Mouse (Mus musculus) intestine, embryonic 16.5 days (tissue): Measurements from ENCODE around the gene a. TPM values are rescaled to one million over a fixed set of nuclear protein-coding genes. Genes with fewer than 3 reads are reported as not detected.
A peak's percentile ranks its signal among the peaks of the same experiment; 100 is the strongest.

Experiments
- ATAC-seq: fragments of 200-750 bp; cut with Nextera tagmentation; 2 replicates; pipeline ENCODE4 v1.8.0; 2017; ENCODE audit warnings: moderate TSS enrichment, moderate library complexity
- H3K27ac ChIP-seq: fragments of 300-500 bp; sonication (generic); 2 replicates; pipeline ENCODE4 v1.5.1; 2014; ENCODE audit warnings: mild to moderate bottlenecking, low read length
- H3K27me3 ChIP-seq: fragments of 300-500 bp; sonication (generic); replicated peaks from 2 replicates; pipeline ENCODE4 v1.6.1; 2014; ENCODE audit warnings: low read length, control low read depth, mixed read lengths; ENCODE audit not compliant: control insufficient read depth, insufficient read depth
- H3K36me3 ChIP-seq: fragments of 300-500 bp; sonication (generic); 2 replicates; pipeline ENCODE4 v1.6.1; 2014; ENCODE audit warnings: low read length, control low read depth; ENCODE audit not compliant: control insufficient read depth, insufficient read depth
- H3K4me1 ChIP-seq: fragments of 300-500 bp; sonication (generic); 2 replicates; pipeline ENCODE4 v1.6.1; 2014; ENCODE audit warnings: low read length, control low read depth, mixed read lengths; ENCODE audit not compliant: control insufficient read depth, insufficient read depth
- H3K4me2 ChIP-seq: fragments of 300-500 bp; sonication (generic); 2 replicates; pipeline ENCODE4 v1.6.1; 2014; ENCODE audit warnings: low read depth, low read length, control low read depth
- H3K4me3 ChIP-seq: fragments of 300-500 bp; sonication (generic); 2 replicates; pipeline ENCODE4 v1.5.1; 2014; ENCODE audit warnings: mild to moderate bottlenecking, low read length
- H3K9ac ChIP-seq: fragments of 300-500 bp; sonication (generic); 2 replicates; pipeline ENCODE4 v1.6.1; 2014; ENCODE audit warnings: low read depth, low read length
- H3K9me3 ChIP-seq: fragments of 300-500 bp; sonication (generic); 2 replicates; pipeline ENCODE4 v1.6.1; 2016; ENCODE audit warnings: low read length, control low read depth; ENCODE audit not compliant: control insufficient read depth
- WGBS: fragments of 180-500 bp; shearing (Covaris S2); extraction: QIAGEN DNeasy Blood & Tissue Kit; methylation state at CpG from one replicate; pipeline ENCODE4 v1.1.7; 2014; 5-methylcytosine and 5-hydroxymethylcytosine counted together
- polyA plus RNA-seq: library from polyadenylated mRNA; unstranded; fragments of >200 nt; fragmentation: Nextera tagmentation; extraction: Ambion mirVana; gene quantifications from 2 replicates; pipeline ENCODE4 v1.2.1, GENCODE M21; 2015

Gene a
- polyA plus RNA-seq, 1 experiment from 2014 or later: not detected

GRCm38 (mm10) chr2:155080179-155080530, 289.0 kb downstream of the a start:
- ATAC-seq: no peak
- 40% methylated on average over 4 of the region's 4 CpGs for WGBS

DNA sequence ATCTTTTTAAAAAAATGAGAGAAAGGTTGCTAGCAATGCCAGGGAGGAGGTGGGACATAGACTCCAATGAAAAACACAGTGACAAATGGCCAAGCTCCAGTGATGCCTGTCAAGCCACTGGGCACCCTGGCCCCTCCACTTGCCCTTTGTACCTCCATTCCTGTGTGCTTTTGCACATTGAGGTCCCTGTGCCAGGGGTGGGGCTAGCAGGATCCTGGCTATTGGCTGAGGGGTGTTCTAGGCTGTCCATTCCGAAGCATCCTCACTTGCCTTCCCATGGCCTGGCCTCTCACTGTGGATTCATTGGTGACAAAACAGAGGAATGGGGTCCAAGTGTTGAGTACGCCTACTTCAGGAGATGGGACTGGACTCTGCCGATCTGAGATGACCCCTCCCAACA, 289.9 kb downstream of the a start:
- no peak overlapping the region for H3K9ac ChIP-seq
- no peak overlapping the region for H3K4me3 ChIP-seq
- no peak overlapping the region for H3K27ac ChIP-seq
- H3K4me2 ChIP-seq: no peak overlapping the region
- H3K9me3 ChIP-seq: no peaks in the 10 kb centered on the region
- H3K27me3 ChIP-seq: no peaks in the 10 kb centered on the region
- 93% methylated on average over 3 of the region's 3 CpGs for WGBS
- H3K36me3 ChIP-seq: no peaks in the 10 kb centered on the region
- ATAC-seq: no peak
- H3K4me1 ChIP-seq: no peaks in the 10 kb centered on the region

More at GRCm38 (mm10) chr2:155080179-155080530, 289.0 kb downstream of the a start:
- no peak overlapping the region for H3K4me2 ChIP-seq
- H3K4me1 ChIP-seq: peaks cover 3% of the 10 kb centered on the region; the same call in 1 of the 2 replicates
- no peak overlapping the region for H3K4me3 ChIP-seq
- H3K27ac ChIP-seq: no peak overlapping the region
- H3K36me3 ChIP-seq: no peaks in the 10 kb centered on the region
- H3K9ac ChIP-seq: no peak overlapping the region
- H3K27me3 ChIP-seq: no peaks in the 10 kb centered on the region
- H3K9me3 ChIP-seq: no peaks in the 10 kb centered on the region

GRCm38 (mm10) chr2:155082121-155082803, 291.1 kb downstream of the a start:
- H3K36me3 ChIP-seq: no peaks in the 10 kb centered on the region
- no peak overlapping the region for H3K4me3 ChIP-seq
- 14% methylated on average over 8 of the region's 8 CpGs for WGBS
- no peaks in the 10 kb centered on the region for H3K9me3 ChIP-seq
- ATAC-seq: peak; percentile 89
- H3K4me1 ChIP-seq: no peaks in the 10 kb centered on the region
- H3K9ac ChIP-seq: no peak overlapping the region
- no peaks in the 10 kb centered on the region for H3K27me3 ChIP-seq
- H3K4me2 ChIP-seq: no peak overlapping the region
- no peak overlapping the region for H3K27ac ChIP-seq

DNA sequence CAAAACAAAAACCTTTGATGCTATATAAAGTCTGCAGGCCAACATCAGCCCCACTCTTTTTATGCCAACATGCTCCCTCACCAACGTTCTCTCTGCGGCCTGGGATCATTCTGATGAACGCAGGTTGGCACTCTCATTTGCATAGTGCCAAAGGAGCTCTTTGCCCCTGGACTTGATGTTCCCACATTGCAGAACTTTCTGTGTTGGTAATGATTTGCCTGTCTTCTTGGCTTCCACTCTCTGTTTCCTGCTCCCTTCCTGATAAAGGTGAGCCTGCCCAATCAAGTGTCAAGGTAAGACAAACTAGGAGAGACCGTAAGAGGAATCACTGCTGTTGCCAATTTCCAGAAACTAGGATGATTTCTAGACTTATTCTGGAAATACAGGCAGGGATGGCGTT, 293.3 kb downstream of the a start:
- H3K27ac ChIP-seq: no peak overlapping the region
- H3K4me1 ChIP-seq: no peaks in the 10 kb centered on the region
- no peak overlapping the region for H3K4me3 ChIP-seq
- H3K9ac ChIP-seq: no peak overlapping the region
- H3K9me3 ChIP-seq: no peaks in the 10 kb centered on the region
- no peaks in the 10 kb centered on the region for H3K36me3 ChIP-seq
- no peak for ATAC-seq
- H3K27me3 ChIP-seq: no peaks in the 10 kb centered on the region
- 86% methylated on average over 5 of the region's 5 CpGs for WGBS
- H3K4me2 ChIP-seq: no peak overlapping the region

- no peak overlapping the region for H3K4me2 ChIP-seq
- no peaks in the 10 kb centered on the region for H3K36me3 ChIP-seq
- no peak overlapping the region for H3K9ac ChIP-seq
- no peak overlapping the region for H3K27ac ChIP-seq
- 77% methylated on average over 5 of the region's 5 CpGs for WGBS
- ATAC-seq: no peak
- no peaks in the 10 kb centered on the region for H3K27me3 ChIP-seq
- H3K4me3 ChIP-seq: no peak overlapping the region
- peaks cover 7% of the 10 kb centered on the region for H3K4me1 ChIP-seq
- no peaks in the 10 kb centered on the region for H3K9me3 ChIP-seq
These were observed 295.1 kb downstream of the a start for GRCm38 (mm10) chr2:155086328-155086727.

DNA sequence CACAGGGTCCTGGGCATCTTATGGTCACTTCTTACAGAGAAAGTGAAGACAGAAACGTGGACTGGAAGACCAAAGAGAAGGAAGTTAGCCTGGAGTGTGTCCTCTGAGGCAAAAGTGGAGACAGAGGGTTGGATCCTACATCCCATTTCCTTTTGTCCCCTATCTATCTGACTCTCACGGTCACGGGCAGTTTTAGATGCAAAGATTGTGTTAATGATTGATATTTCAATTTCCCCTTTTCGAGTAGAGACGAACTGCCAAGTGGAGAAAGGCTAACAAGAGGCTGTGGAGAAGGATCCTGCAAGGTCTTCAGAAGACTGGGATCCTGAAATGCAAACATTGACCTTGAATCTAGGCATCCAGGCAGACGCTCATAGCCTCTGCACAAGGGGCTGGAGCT, 297.1 kb downstream of the a start:
- WGBS: 62% methylated on average over 6 of the region's 6 CpGs

DNA sequence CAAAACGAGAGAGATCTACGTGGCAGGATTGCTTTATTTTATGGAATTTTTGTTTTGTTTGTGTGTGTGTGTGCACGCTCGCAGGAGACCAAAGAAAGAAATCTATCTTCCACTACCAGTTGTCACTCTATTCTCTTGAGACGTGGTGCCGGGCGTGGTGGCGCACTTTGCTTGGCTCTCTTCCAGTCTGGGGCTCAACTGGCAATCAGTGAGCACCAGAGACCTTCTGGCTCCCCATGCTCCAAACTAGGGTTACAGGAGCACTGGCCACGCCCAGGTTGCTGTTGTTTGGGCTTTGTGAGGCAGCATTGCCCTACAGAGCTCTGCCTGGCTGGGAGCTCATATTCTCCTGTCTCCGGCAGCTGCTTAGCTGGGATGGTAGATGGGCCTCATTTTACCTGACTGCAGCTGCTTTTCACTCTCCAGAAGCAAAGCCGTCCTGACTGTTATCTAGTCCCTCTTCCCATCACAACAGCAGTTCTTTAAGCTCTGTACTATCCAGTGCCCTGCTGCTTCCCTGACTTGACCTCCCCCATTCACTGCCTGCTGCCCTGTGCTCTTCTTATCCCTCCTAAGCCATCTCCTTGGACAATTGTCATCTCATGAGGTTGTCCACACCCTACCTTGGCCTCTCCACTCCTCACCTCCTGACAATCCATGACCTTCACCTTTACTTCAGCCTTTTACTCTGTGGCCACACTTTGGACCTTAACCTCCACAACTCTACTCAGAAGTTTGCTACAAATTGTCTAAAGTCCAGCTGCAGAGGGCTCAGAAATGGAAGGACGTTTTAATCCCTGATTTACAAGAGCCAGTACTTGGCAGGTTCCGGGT, 299.9 kb downstream of the a start:
- Histone ChIP-seq H3K4me3 (no peak overlapping the region), H3K27ac (no peak overlapping the region), H3K9me3 (no peaks in the 10 kb centered on the region), H3K4me2 (no peak overlapping the region), H3K9ac (no peak overlapping the region), H3K4me1 (peaks cover 8% of the 10 kb centered on the region), H3K27me3 (no peaks in the 10 kb centered on the region), H3K36me3 (no peaks in the 10 kb centered on the region)
- peak; percentile 64 for ATAC-seq
- 57% methylated on average over 13 of the region's 13 CpGs for WGBS

More for the DNA sequence above, 297.1 kb downstream of the a start:
- H3K9me3 ChIP-seq: no peaks in the 10 kb centered on the region
- H3K4me2 ChIP-seq: no peak overlapping the region
- no peaks in the 10 kb centered on the region for H3K36me3 ChIP-seq
- no peak overlapping the region for H3K9ac ChIP-seq
- H3K4me3 ChIP-seq: no peak overlapping the region
- no peaks in the 10 kb centered on the region for H3K27me3 ChIP-seq
- H3K4me1 ChIP-seq: peaks cover 8% of the 10 kb centered on the region
- H3K27ac ChIP-seq: no peak overlapping the region
- ATAC-seq: no peak

DNA sequence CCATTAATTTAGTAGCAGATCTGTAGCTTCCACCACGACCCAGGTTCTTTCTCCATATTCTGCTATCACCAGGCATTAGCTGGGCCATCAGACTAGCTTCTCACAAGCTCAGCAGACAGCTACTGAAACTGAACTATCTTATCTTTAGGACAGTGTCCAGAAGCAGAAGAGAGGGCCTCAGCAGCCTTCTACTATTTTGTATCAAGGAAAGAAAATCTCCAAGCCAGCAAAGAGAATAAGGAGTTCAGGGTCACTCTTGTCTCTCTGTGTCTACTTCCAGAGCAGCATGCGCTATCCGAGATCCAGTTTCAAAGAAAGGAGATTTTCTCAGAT, 300.5 kb downstream of the a start:
- H3K4me2 ChIP-seq: no peak overlapping the region
- H3K9ac ChIP-seq: no peak overlapping the region
- H3K27ac ChIP-seq: peak overlapping the region; percentile 27
- no peaks in the 10 kb centered on the region for H3K36me3 ChIP-seq
- H3K27me3 ChIP-seq: no peaks in the 10 kb centered on the region
- 81% methylated on average over 3 of the region's 3 CpGs for WGBS
- no peak for ATAC-seq
- peaks cover 8% of the 10 kb centered on the region for H3K4me1 ChIP-seq
- H3K9me3 ChIP-seq: no peaks in the 10 kb centered on the region
- H3K4me3 ChIP-seq: no peak overlapping the region

DNA sequence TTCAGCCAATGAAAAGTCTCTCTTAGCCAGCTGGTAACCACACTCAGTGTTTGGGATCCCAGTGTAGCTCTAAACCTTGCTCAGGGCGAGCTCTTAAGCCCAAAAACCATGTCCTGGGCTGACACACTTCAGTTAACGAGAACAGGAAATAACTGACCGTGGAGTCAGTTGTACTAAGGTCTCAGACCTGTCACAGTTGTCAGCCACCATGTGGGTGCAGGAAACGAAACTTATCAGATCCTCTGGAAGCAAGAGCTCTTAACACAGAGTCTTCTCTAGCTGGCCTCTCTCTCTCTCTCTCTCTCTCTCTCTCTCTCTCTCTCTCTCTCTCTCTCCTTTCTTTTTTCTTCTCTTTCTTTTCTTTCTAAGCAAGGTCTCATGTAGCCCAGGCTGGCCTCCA, 302.2 kb downstream of the a start:
- no peak for ATAC-seq
- no peaks in the 10 kb centered on the region for H3K9me3 ChIP-seq
- no peak overlapping the region for H3K9ac ChIP-seq
- H3K4me3 ChIP-seq: no peak overlapping the region
- peaks cover 8% of the 10 kb centered on the region for H3K4me1 ChIP-seq
- WGBS: 40% methylated on average over 4 of the region's 4 CpGs
- H3K27me3 ChIP-seq: no peaks in the 10 kb centered on the region
- no peak overlapping the region for H3K4me2 ChIP-seq
- H3K27ac ChIP-seq: no peak overlapping the region
- H3K36me3 ChIP-seq: no peaks in the 10 kb centered on the region
